Mouse (Mus musculus) midbrain, embryonic 16.5 days (tissue): ENCODE results near the gene Abraxas1. TPM values are rescaled to one million over a fixed set of nuclear protein-coding genes. Genes with fewer than 3 reads are reported as not detected.

Source experiments
- ATAC-seq: fragments of 200-750 bp; cut with Nextera tagmentation; 2 replicates; pipeline ENCODE4 v1.8.0; 2017; ENCODE audit warnings: moderate TSS enrichment
- H3K27ac ChIP-seq: fragments of 300-500 bp; sonication (generic); 2 replicates; pipeline ENCODE4 v1.5.1; 2014; ENCODE audit warnings: mild to moderate bottlenecking, low read length, mixed read lengths
- H3K27me3 ChIP-seq: fragments of 300-500 bp; sonication (generic); 2 replicates; pipeline ENCODE4 v1.6.1; 2014; ENCODE audit warnings: low read depth, low read length, mixed read lengths; ENCODE audit not compliant: control insufficient read depth, insufficient read depth
- H3K36me3 ChIP-seq: fragments of 300-500 bp; sonication (generic); 2 replicates; pipeline ENCODE4 v1.6.1; 2014; ENCODE audit warnings: mild to moderate bottlenecking, low read length, moderate library complexity, mixed read lengths; ENCODE audit not compliant: control insufficient read depth, insufficient read depth
- H3K4me1 ChIP-seq: fragments of 300-500 bp; sonication (generic); 2 replicates; pipeline ENCODE4 v1.6.1; 2014; ENCODE audit warnings: mild to moderate bottlenecking, low read length, mixed read lengths; ENCODE audit not compliant: control insufficient read depth, insufficient read depth
- H3K4me2 ChIP-seq: fragments of 300-500 bp; sonication (generic); 2 replicates; pipeline ENCODE4 v1.6.1; 2014; ENCODE audit warnings: mild to moderate bottlenecking, low read length, mixed read lengths
- H3K4me3 ChIP-seq: fragments of 300-500 bp; sonication (generic); 2 replicates; pipeline ENCODE4 v1.5.1; 2014; ENCODE audit warnings: low read depth, mild to moderate bottlenecking, low read length, moderate library complexity, mixed read lengths
- H3K9ac ChIP-seq: fragments of 300-500 bp; sonication (generic); 2 replicates; pipeline ENCODE4 v1.6.1; 2014; ENCODE audit warnings: low read depth, low read length, mixed read lengths
- H3K9me3 ChIP-seq: fragments of 300-500 bp; sonication (generic); replicated peaks from 2 replicates; pipeline ENCODE4 v1.6.1; 2014; ENCODE audit warnings: mild to moderate bottlenecking, low read length, mixed read lengths; ENCODE audit not compliant: control insufficient read depth, poor library complexity, severe bottlenecking
- WGBS: fragments of 180-500 bp; shearing (Covaris S2); extraction: QIAGEN DNeasy Blood & Tissue Kit; methylation state at CpG from one replicate; pipeline ENCODE4 v1.1.7; 2014; 5-methylcytosine and 5-hydroxymethylcytosine counted together
- polyA plus RNA-seq: library from polyadenylated mRNA; unstranded; fragments of >200 nt; fragmentation: Nextera tagmentation; extraction: Ambion mirVana; gene quantifications from 2 replicates; pipeline ENCODE4 v1.2.1, GENCODE M21; 2015

Gene Abraxas1
- polyA plus RNA-seq, 1 experiment from 2014 or later = 12.0 TPM

GRCm38 (mm10) chr5:100760049-100760663, 60.6 kb downstream of the Abraxas1 start:
- H3K4me1 ChIP-seq = no peaks in the 10 kb centered on the region
- no peak for ATAC-seq
- no peak overlapping the region for H3K9ac ChIP-seq
- no peaks in the 10 kb centered on the region for H3K27me3 ChIP-seq
- no peaks in the 10 kb centered on the region for H3K9me3 ChIP-seq
- H3K4me3 ChIP-seq = no peak overlapping the region
- H3K4me2 ChIP-seq = no peak overlapping the region
- 86% methylated on average over 10 of the region's 10 CpGs for WGBS
- H3K36me3 ChIP-seq = peaks cover 18% of the 10 kb centered on the region
- H3K27ac ChIP-seq = no peak overlapping the region

GRCm38 (mm10) chr5:100758121-100758520, 62.6 kb downstream of the Abraxas1 start:
- no peaks in the 10 kb centered on the region for H3K27me3 ChIP-seq
- ATAC-seq = no peak
- 95% methylated on average over 5 of the region's 5 CpGs for WGBS

More at GRCm38 (mm10) chr5:100758121-100758520, 62.6 kb downstream of the Abraxas1 start:
- H3K4me2 ChIP-seq = no peak overlapping the region
- no peaks in the 10 kb centered on the region for H3K4me1 ChIP-seq
- no peaks in the 10 kb centered on the region for H3K9me3 ChIP-seq
- no peak overlapping the region for H3K27ac ChIP-seq
- peaks cover 8% of the 10 kb centered on the region for H3K36me3 ChIP-seq
- no peak overlapping the region for H3K4me3 ChIP-seq
- no peak overlapping the region for H3K9ac ChIP-seq

Other genes starting within 250 kb of the Abraxas1 start
- 0.50 and 0.51 TPM in 2 replicates for gene Plac8, start 248.7 kb downstream of the Abraxas1 start, polyA plus RNA-seq
- 46.1 and 48.2 TPM in 2 replicates for gene Coq2, start 145.8 kb downstream of the Abraxas1 start, polyA plus RNA-seq
- 0.24 and 0.27 TPM in 2 replicates for gene Hpse, start 101.2 kb downstream of the Abraxas1 start, polyA plus RNA-seq
- gene Helq, start 22.4 kb downstream of the Abraxas1 start, polyA plus RNA-seq = 20.6 and 24.3 TPM in 2 replicates
- 137 and 143 TPM in 2 replicates for gene Mrps18c, start 22.3 kb downstream of the Abraxas1 start, polyA plus RNA-seq
- gene Gpat3, start 24.7 kb upstream of the Abraxas1 start, polyA plus RNA-seq = 0.57 TPM in 2 replicates